In genomic region chr12:85710695-85711094, GRCm38 (mm10) we compare ENCODE assay signal across 17 mouse cellular contexts. TPM values are rescaled to one million over a fixed set of nuclear protein-coding genes. Genes with fewer than 3 reads are reported as not detected.
DNase-seq lines count a peak whose midpoint lies in the region; ATAC-seq and TF ChIP-seq lines count a peak whose summit lies in the region.
"Had no signal": no experiment of that assay in that cellular context is flagged by ENCODE, and none has a peak within 500 bp of the region (broad histone marks: within the 10 kb centered on the region; RNA-seq: fewer than 3 reads in every experiment).

No protein-coding gene starts in this region.

- H3K9me3 ChIP-seq in liver, postnatal 0 days (ENCODE audit: low read length), result no peaks in the 10 kb centered on the region
- no peaks in the 10 kb centered on the region for H3K9me3 ChIP-seq in liver, embryonic 12.5 days (replicated peaks)
- H3K9me3 ChIP-seq in MEL (replicated peaks; ENCODE audit: insufficient read depth, low read length), result no peaks in the 10 kb centered on the region
- H3K9me3 ChIP-seq in forebrain, embryonic 15.5 days, result no peaks in the 10 kb centered on the region
- H3K9me3 ChIP-seq: limb, embryonic 13.5 days; midbrain, embryonic 10.5 days had no signal

- no peaks in the 10 kb centered on the region for H3K27me3 ChIP-seq in liver, postnatal 0 days (ENCODE audit: insufficient read depth, low read length)
- H3K27me3 ChIP-seq in liver, embryonic 12.5 days (replicated peaks), result peaks cover 11% of the 10 kb centered on the region; the same call in 1 of the 2 replicates
- no peaks in the 10 kb centered on the region; a peak in 1 of 4 replicates for H3K27me3 ChIP-seq in MEL (ENCODE audit: control insufficient read depth in 1 of 2, insufficient read depth in 2 of 2, low read length in 2 of 2)
- no peaks in the 10 kb centered on the region for H3K27me3 ChIP-seq in splenic B cell, adult 2 months (ENCODE audit: control insufficient read depth, insufficient read depth, low read length, poor library complexity, severe bottlenecking)
- H3K27me3 ChIP-seq in forebrain, embryonic 15.5 days, result no peaks in the 10 kb centered on the region

- no peaks in the 10 kb centered on the region; the same call in 1 of the 2 replicates for H3K79me2 ChIP-seq in MEL (ENCODE audit: control insufficient read depth, insufficient read depth, low read length, poor library complexity)

- TF ChIP-seq RAD21 in MEL (IDR thresholded peaks at IDR 0.05; ENCODE audit: low read depth, low read length), result no peak

- TF ChIP-seq POLR2A in MEL (IDR thresholded peaks at IDR 0.05; ENCODE audit: control insufficient read depth in 1 of 2, insufficient read depth in 1 of 2, low read depth in 1 of 2, low read length in 2 of 2, poor library complexity in 1 of 2), result no peak

- no peak overlapping the region for H3K9ac ChIP-seq in liver, postnatal 0 days (replicated peaks)
- H3K9ac ChIP-seq in liver, embryonic 12.5 days, result no peak overlapping the region
- H3K9ac ChIP-seq in MEL (ENCODE audit: control insufficient read depth, low read depth, low read length, poor library complexity, severe bottlenecking), result no peak overlapping the region
- no peak overlapping the region for H3K9ac ChIP-seq in forebrain, embryonic 15.5 days (replicated peaks)
- H3K9ac ChIP-seq: limb, embryonic 13.5 days; lung, embryonic 14.5 days had no signal

- DNase-seq in liver, postnatal 0 days, result no peak
- peak; percentile 51 for DNase-seq in MEL (ENCODE audit: low read depth, low spot score)
- peak; percentile 79 for DNase-seq in splenic B cell, adult 2 months (ENCODE audit: low read depth, low spot score)
- DNase-seq: cerebellum, postnatal 25 days; kidney, adult 2 months; kidney, postnatal 25 days; lung, embryonic 14.5 days; right cerebral cortex, postnatal 4 days; thymus, postnatal 14 days had no signal

- TF ChIP-seq EP300 in liver, postnatal 0 days (IDR thresholded peaks at IDR 0.05; ENCODE audit: low read depth), result no peak
- no peak for TF ChIP-seq EP300 in MEL (IDR thresholded peaks at IDR 0.05; ENCODE audit: low read depth in 1 of 2, low read length in 2 of 2)

- H3K4me1 ChIP-seq in liver, postnatal 0 days (ENCODE audit: insufficient read depth), result peaks cover 6% of the 10 kb centered on the region; the same call in 1 of the 2 replicates
- peaks cover 5% of the 10 kb centered on the region for H3K4me1 ChIP-seq in liver, embryonic 12.5 days
- H3K4me1 ChIP-seq in MEL (ENCODE audit: control insufficient read depth in 1 of 2, insufficient read depth in 2 of 2, low read length in 2 of 2), result peaks cover 0 to 5% of the 10 kb centered on the region in 2 experiments; a peak in 2 of 4 replicates
- peaks cover 4% of the 10 kb centered on the region; the same call in 1 of the 2 replicates for H3K4me1 ChIP-seq in forebrain, embryonic 15.5 days

- no peaks in the 10 kb centered on the region for H3K36me3 ChIP-seq in liver, postnatal 0 days (replicated peaks; ENCODE audit: insufficient read depth, low read length)
- no peaks in the 10 kb centered on the region for H3K36me3 ChIP-seq in liver, embryonic 12.5 days
- peaks cover 0 to 3% of the 10 kb centered on the region in 2 experiments; a peak in 1 of 4 replicates for H3K36me3 ChIP-seq in MEL (ENCODE audit: control insufficient read depth in 1 of 2, insufficient read depth in 2 of 2, low read length in 2 of 2)
- no peaks in the 10 kb centered on the region for H3K36me3 ChIP-seq in splenic B cell, adult 2 months (ENCODE audit: control insufficient read depth, insufficient read depth, low read length, poor library complexity, severe bottlenecking)
- no peaks in the 10 kb centered on the region for H3K36me3 ChIP-seq in forebrain, embryonic 15.5 days
- H3K36me3 ChIP-seq: limb, embryonic 13.5 days; midbrain, embryonic 10.5 days had no signal

- no peak for TF ChIP-seq CTCF in liver, postnatal 0 days (IDR thresholded peaks at IDR 0.05; ENCODE audit: low read depth)
- no peak for TF ChIP-seq CTCF in MEL (IDR thresholded peaks at IDR 0.05 in 2 of 3, conservative IDR thresholded peaks at IDR 0.05 in 1 of 3; ENCODE audit: control insufficient read depth in 1 of 3, insufficient read depth in 1 of 3, low read depth in 2 of 3, low read length in 3 of 3, poor library complexity in 1 of 3, severe bottlenecking in 1 of 3)

- no peak overlapping the region for H3K27ac ChIP-seq in liver, postnatal 0 days (ENCODE audit: low read depth)
- no peak overlapping the region for H3K27ac ChIP-seq in liver, embryonic 12.5 days
- no peak overlapping the region for H3K27ac ChIP-seq in MEL (ENCODE audit: control insufficient read depth, low read depth, low read length)
- H3K27ac ChIP-seq in forebrain, embryonic 15.5 days (replicated peaks), result no peak overlapping the region
- H3K27ac ChIP-seq: heart, adult 2 months; limb, embryonic 13.5 days; midbrain, embryonic 10.5 days had no signal

- WGBS in liver, postnatal 0 days (ENCODE audit: insufficient replicate concordance), result 44% methylated on average over 7 of the region's 7 CpGs
- WGBS in liver, embryonic 12.5 days (ENCODE audit: insufficient replicate concordance), result 40% methylated on average over 7 of the region's 7 CpGs
- WGBS in forebrain, embryonic 15.5 days, result 88% methylated on average over 7 of the region's 7 CpGs

- peak; percentile 23; the same call in 1 of the 2 replicates for ATAC-seq in liver, postnatal 0 days
- ATAC-seq in liver, embryonic 12.5 days, result no peak
- ATAC-seq in megakaryocyte, adult 5-6 weeks (ENCODE audit: poor library complexity, severe bottlenecking), result peak; percentile 94
- no peak for ATAC-seq in erythroblast, adult 5-6 weeks (replicated peaks; ENCODE audit: low FRiP score, poor library complexity, severe bottlenecking)
- no peak for ATAC-seq in forebrain, embryonic 15.5 days (replicated peaks)
- ATAC-seq: forebrain, embryonic 14.5 days had no signal

- no peak overlapping the region for H3K4me3 ChIP-seq in liver, postnatal 0 days (ENCODE audit: low read depth, low read length)
- no peak overlapping the region for H3K4me3 ChIP-seq in liver, embryonic 12.5 days
- H3K4me3 ChIP-seq in MEL (ENCODE audit: control insufficient read depth in 1 of 2, insufficient read depth in 1 of 2, low read depth in 2 of 2, low read length in 2 of 2), result no peak overlapping the region
- no peak overlapping the region for H3K4me3 ChIP-seq in forebrain, embryonic 15.5 days
- H3K4me3 ChIP-seq: heart, adult 2 months; limb, embryonic 13.5 days; midbrain, embryonic 10.5 days had no signal

- no peak overlapping the region for H3K4me2 ChIP-seq in liver, postnatal 0 days (ENCODE audit: low read depth, low read length)
- H3K4me2 ChIP-seq in liver, embryonic 12.5 days, result no peak overlapping the region
- H3K4me2 ChIP-seq in forebrain, embryonic 15.5 days (replicated peaks), result no peak overlapping the region
- H3K4me2 ChIP-seq: limb, embryonic 13.5 days; lung, embryonic 14.5 days had no signal

TF ChIP-seq in MEL, 35 proteins besides CTCF, POLR2A, EP300 and RAD21:
- TF ChIP-seq BHLHE40 (IDR thresholded peaks at IDR 0.05; ENCODE audit: borderline replicate concordance, low read depth, low read length) (peak; percentile 73; the same call in 1 of the 2 replicates), POLR2AphosphoS2 (IDR thresholded peaks at IDR 0.05; ENCODE audit: low read length) (no peak)

RNA-seq across cellular contexts. Expression of gene Batf, which starts 24.2 kb away (rescaled TPM):
- 3.3 and 4.2 TPM in 2 replicates for polyA plus RNA-seq in liver, postnatal 0 days (2015; fragmentation: Nextera tagmentation; extraction: Ambion mirVana)
- 4.6 and 5.2 TPM in 2 replicates for polyA plus RNA-seq in liver, embryonic 12.5 days (2016; fragmentation: Nextera tagmentation; extraction: Ambion mirVana)
- 16.8 and 19.9 TPM in 2 replicates for total RNA-seq in MEL (2012; rRNA removed)
- polyA plus RNA-seq in MEL (2012; ENCODE audit: insufficient read depth in 1 of 2, insufficient read length in 2 of 2, low read depth in 1 of 2, low replicate concordance in 2 of 2, missing spikeins in 1 of 2), result 10 to 100 TPM in 1 of 2 experiments, not detected in 1; 14.4 TPM
- 10.6 and 11.5 TPM in 2 replicates for total RNA-seq in megakaryocyte, adult 5-6 weeks (2015)
- 31.5 and 41.2 TPM in 2 replicates for total RNA-seq in megakaryocyte, adult 5-6 weeks (2017)
- 3.6 TPM in 1 of 2 replicates, not detected in the other for total RNA-seq in erythroblast, adult 5-6 weeks (2015; ENCODE audit: low replicate concordance)
- total RNA-seq in erythroblast, adult 5-6 weeks (2017; ENCODE audit: low replicate concordance), result 3.2 and 6.0 TPM in 2 replicates
- 0.40 and 0.66 TPM in 2 replicates for polyA plus RNA-seq in forebrain, embryonic 15.5 days (2015; fragmentation: Nextera tagmentation; extraction: Ambion mirVana)

RNA-seq across cellular contexts. Expression of gene Flvcr2, which starts 35.6 kb away (rescaled TPM):
- polyA plus RNA-seq in liver, postnatal 0 days (2015; fragmentation: Nextera tagmentation; extraction: Ambion mirVana), result 5.9 and 6.6 TPM in 2 replicates
- polyA plus RNA-seq in liver, embryonic 12.5 days (2016; fragmentation: Nextera tagmentation; extraction: Ambion mirVana), result 3.7 and 4.3 TPM in 2 replicates
- not detected in 2 replicates for total RNA-seq in MEL (2012; rRNA removed)
- polyA plus RNA-seq in MEL (2012; ENCODE audit: insufficient read depth in 1 of 2, insufficient read length in 2 of 2, low read depth in 1 of 2, low replicate concordance in 2 of 2, missing spikeins in 1 of 2), result under 1 TPM in 1 of 2 experiments, not detected in 1; 0.07 TPM
- total RNA-seq in megakaryocyte, adult 5-6 weeks (2015), result not detected in 2 replicates
- total RNA-seq in megakaryocyte, adult 5-6 weeks (2017), result not detected in 2 replicates
- total RNA-seq in erythroblast, adult 5-6 weeks (2015; ENCODE audit: low replicate concordance), result not detected in 2 replicates
- not detected in 2 replicates for total RNA-seq in erythroblast, adult 5-6 weeks (2017; ENCODE audit: low replicate concordance)
- 4.2 and 4.4 TPM in 2 replicates for polyA plus RNA-seq in forebrain, embryonic 15.5 days (2015; fragmentation: Nextera tagmentation; extraction: Ambion mirVana)

Comparison
In these comparisons a context has a peak if more than half of its experiments do, and no peak if none do; other contexts are left out.
1. ATAC-seq: peak in liver, postnatal 0 days (single experiment) and megakaryocyte, adult 5-6 weeks (single experiment); none in liver, embryonic 12.5 days (single experiment), erythroblast, adult 5-6 weeks (single experiment) and forebrain, embryonic 15.5 days (single experiment).